Comparison of ENCODE assay signal across 8 mouse cellular contexts in the genomic region with DNA sequence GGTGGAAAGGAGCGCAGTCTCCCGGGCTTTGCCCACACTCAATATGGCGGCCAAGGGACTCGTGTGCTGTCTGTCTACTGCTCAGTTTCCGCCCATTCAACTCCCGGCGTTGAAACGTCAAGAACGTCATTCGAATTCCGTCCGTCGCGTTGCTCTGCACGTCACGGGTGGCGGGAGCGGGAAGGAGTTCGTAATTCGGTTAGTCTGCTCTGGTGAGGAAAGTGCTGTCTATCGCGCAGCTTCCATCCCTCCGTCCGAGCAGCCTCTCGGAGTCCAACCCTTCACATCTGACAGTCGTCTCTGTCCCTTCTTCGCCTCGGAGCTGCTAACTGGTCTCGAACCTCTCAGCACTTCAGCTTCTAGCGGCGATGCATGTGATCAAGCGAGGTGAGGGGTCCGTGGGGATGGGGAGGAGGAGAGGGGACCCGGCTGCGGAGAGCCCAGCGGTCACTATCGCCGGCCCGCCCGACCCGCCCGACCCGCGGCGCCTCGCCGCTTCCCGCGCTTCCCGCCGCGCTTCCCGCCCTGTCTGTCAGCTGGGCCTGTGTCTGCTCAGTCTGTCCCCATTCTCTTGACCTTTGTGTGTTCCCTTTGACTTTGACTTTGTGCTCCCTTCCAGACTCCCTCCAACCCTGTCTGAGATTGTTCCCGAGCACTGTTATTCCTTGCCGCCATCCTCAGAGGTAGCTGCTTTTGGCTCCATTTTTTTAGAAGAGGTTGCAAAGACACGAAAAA. TPM values are rescaled to one million over a fixed set of nuclear protein-coding genes. Genes with fewer than 3 reads are reported as not detected.
DNase-seq lines count a peak whose midpoint lies in the region; ATAC-seq lines count a peak whose summit lies in the region.

A gene (plus strand): TSS at position 39 of the 735 bp plus-strand sequence.

- DNase-seq in MEL-GATA-1-ER (ENCODE audit: extremely low read depth, low read depth), result peak; percentile 96
- peak; percentile 90 for DNase-seq in cerebellum, adult 8-10 months
- DNase-seq in forelimb bud, embryonic 11.5 days (ENCODE audit: low read depth, low spot score), result peak; percentile 98
- peak; percentile 88 for DNase-seq in layer of hippocampus, adult 9-10 months (ENCODE audit: low spot score)
- DNase-seq in ovary, postnatal 10 days (ENCODE audit: low spot score), result peak; percentile 84
- peak; percentile 89 to 92 for DNase-seq in thymus, postnatal 10 days (ENCODE audit: low spot score in 2 of 2)

- H3K4me3 ChIP-seq in lung, embryonic 16.5 days (ENCODE audit: low read length), result peak within 1 kb of the TSS; percentile 87

- peak; percentile 99 to 100 for ATAC-seq in hematopoietic stem cell, adult 5-6 weeks (replicated peaks in 1 of 2; ENCODE audit: insufficient read depth in 1 of 2, low FRiP score in 2 of 2, low TSS enrichment in 1 of 2, low read depth in 1 of 2, poor library complexity in 2 of 2, severe bottlenecking in 2 of 2)
- peak; percentile 99 for ATAC-seq in lung, embryonic 16.5 days (ENCODE audit: low read depth)

- H3K27ac ChIP-seq in lung, embryonic 16.5 days (ENCODE audit: low read length), result peak within 1 kb of the TSS; percentile 89

- H3K27me3 ChIP-seq in lung, embryonic 16.5 days (ENCODE audit: control insufficient read depth, insufficient read depth, low read depth, low read length), result no peaks in the 10 kb centered on the region

- peaks cover 16% of the 10 kb centered on the region for H3K4me1 ChIP-seq in lung, embryonic 16.5 days (replicated peaks; ENCODE audit: control insufficient read depth, insufficient read depth, low read length)

- peak within 1 kb of the TSS; percentile 69 for H3K4me2 ChIP-seq in lung, embryonic 16.5 days (ENCODE audit: low read depth, low read length)

- WGBS in lung, embryonic 16.5 days, result under 1% methylated on average over 43 of the region's 56 CpGs

- H3K9me3 ChIP-seq in lung, embryonic 16.5 days (ENCODE audit: control insufficient read depth, low read length), result no peaks in the 10 kb centered on the region

- peak within 1 kb of the TSS; percentile 92 for H3K9ac ChIP-seq in lung, embryonic 16.5 days (ENCODE audit: low read length)

- peaks cover 12% of the 10 kb centered on the region for H3K36me3 ChIP-seq in lung, embryonic 16.5 days (ENCODE audit: control insufficient read depth, insufficient read depth, low read length)

RNA-seq across cellular contexts. Expression of the gene that starts here (rescaled TPM):
- 447 and 684 TPM in 2 replicates for total RNA-seq in hematopoietic stem cell, adult 5-6 weeks (2017)
- 160 and 162 TPM in 2 replicates for polyA plus RNA-seq in lung, embryonic 16.5 days (2015; fragmentation: Nextera tagmentation; extraction: Ambion mirVana)

Comparison
In these comparisons a context has a peak if more than half of its experiments do, and no peak if none do; other contexts are left out.
1. Peak in every context shown above with its lines: DNase-seq, ATAC-seq, H3K4me3 ChIP-seq and H3K27ac ChIP-seq.